Mouse (Mus musculus) CD4-positive, CD25-positive, alpha-beta regulatory T cell, adult 9 weeks (primary cell): ENCODE results near the gene Nox3. TPM values are rescaled to one million over a fixed set of nuclear protein-coding genes. Genes with fewer than 3 reads are reported as not detected.

Source experiments
- polyA plus RNA-seq: library from polyadenylated mRNA; unstranded; fragments of 100-300 nt; shearing (Covaris generic); gene quantifications from one replicate; pipeline ENCODE4 v1.2.1, GENCODE M21; 2017

The Nox3 gene
- not detected for polyA plus RNA-seq

DNA sequence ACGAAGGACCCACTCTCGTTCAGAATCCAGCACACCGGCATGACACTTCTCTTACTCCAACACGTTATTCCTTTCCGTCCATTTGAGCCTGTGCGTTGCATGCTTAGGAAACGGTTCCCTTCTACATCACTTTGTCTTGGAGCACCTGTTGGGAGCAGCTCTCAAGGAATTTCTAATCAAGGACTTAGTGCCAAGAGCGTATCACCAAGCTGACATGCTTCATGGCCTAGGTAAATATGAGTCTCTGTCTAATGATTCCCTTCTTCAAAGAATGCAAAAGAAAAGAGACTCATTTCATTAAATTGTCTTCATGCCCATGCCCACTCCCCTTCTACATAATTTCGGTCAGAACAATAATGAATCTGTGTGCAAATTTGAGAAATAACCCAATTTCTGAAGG lies at the start of gene Nox3:
TSS of gene Nox3 (minus strand) at position 101 of the 400 bp plus-strand sequence.

Other genes starting within 250 kb of the Nox3 start
- gene Cldn20, start 163.7 kb downstream of the Nox3 start, polyA plus RNA-seq, result not detected
- gene Tfb1m, start 138.5 kb downstream of the Nox3 start, polyA plus RNA-seq, result 14.4 TPM